Mouse (Mus musculus) kidney, postnatal 0 days (tissue): ENCODE measurements around the gene Cenpm. TPM values are rescaled to one million over a fixed set of nuclear protein-coding genes. Genes with fewer than 3 reads are reported as not detected.

ENCODE experiments used
- ATAC-seq: fragments of 200-750 bp; cut with Nextera tagmentation; replicated peaks from 2 replicates; pipeline ENCODE4 v1.8.0; 2017; ENCODE audit warnings: low read depth, moderate number of reproducible peaks, moderate TSS enrichment, moderate library complexity; ENCODE audit not compliant: low FRiP score
- DNase-seq: peaks from one replicate; pipeline ENCODE4 v3.0.0-alpha.2; 2016; ENCODE audit warnings: low spot score
- H3K27ac ChIP-seq: fragments of 300-500 bp; sonication (generic); 2 replicates; pipeline ENCODE4 v1.5.1; 2014; ENCODE audit warnings: mild to moderate bottlenecking
- H3K27me3 ChIP-seq: fragments of 300-500 bp; sonication (generic); 2 replicates; pipeline ENCODE4 v1.6.1; 2014; ENCODE audit warnings: low read length, mixed read lengths; ENCODE audit not compliant: insufficient read depth
- H3K36me3 ChIP-seq: fragments of 300-500 bp; sonication (generic); 2 replicates; pipeline ENCODE4 v1.6.1; 2014; ENCODE audit warnings: low read length, mixed read lengths; ENCODE audit not compliant: insufficient read depth
- H3K4me1 ChIP-seq: fragments of 300-500 bp; sonication (generic); replicated peaks from 2 replicates; pipeline ENCODE4 v1.6.1; 2014; ENCODE audit warnings: antibody characterized with exemption, low read length, mixed read lengths; ENCODE audit not compliant: insufficient read depth
- H3K4me2 ChIP-seq: fragments of 300-500 bp; sonication (generic); 2 replicates; pipeline ENCODE4 v1.6.1; 2014; ENCODE audit warnings: mild to moderate bottlenecking, low read length, moderate library complexity, mixed read lengths
- H3K4me3 ChIP-seq: fragments of 300-500 bp; sonication (generic); replicated peaks from 2 replicates; pipeline ENCODE4 v1.5.1; 2014; ENCODE audit warnings: low read depth, low read length
- H3K9ac ChIP-seq: fragments of 300-500 bp; sonication (generic); 2 replicates; pipeline ENCODE4 v1.6.1; 2014; ENCODE audit warnings: low read depth, low read length
- H3K9me3 ChIP-seq: fragments of 300-500 bp; sonication (generic); replicated peaks from 2 replicates; pipeline ENCODE4 v1.6.1; 2016; ENCODE audit warnings: low read length, inconsistent platforms, mixed read lengths
- CTCF ChIP-seq: IDR thresholded peaks from 2 replicates; pipeline ENCODE4 v1.5.1; 2016; ENCODE audit warnings: antibody characterized with exemption, low read depth, mild to moderate bottlenecking, moderate library complexity
- WGBS: fragments of 180-500 bp; shearing (Covaris S2); extraction: QIAGEN DNeasy Blood & Tissue Kit; methylation state at CpG from one replicate; pipeline ENCODE4 v1.1.7; 2014; 5-methylcytosine and 5-hydroxymethylcytosine counted together
- polyA plus RNA-seq: library from polyadenylated mRNA; unstranded; fragments of >200 nt; fragmentation: Nextera tagmentation; extraction: Ambion mirVana; gene quantifications from 2 replicates; pipeline ENCODE4 v1.2.1, GENCODE M21; 2015

Gene Cenpm
- polyA plus RNA-seq = 45.0 and 46.4 TPM in 2 replicates

DNA sequence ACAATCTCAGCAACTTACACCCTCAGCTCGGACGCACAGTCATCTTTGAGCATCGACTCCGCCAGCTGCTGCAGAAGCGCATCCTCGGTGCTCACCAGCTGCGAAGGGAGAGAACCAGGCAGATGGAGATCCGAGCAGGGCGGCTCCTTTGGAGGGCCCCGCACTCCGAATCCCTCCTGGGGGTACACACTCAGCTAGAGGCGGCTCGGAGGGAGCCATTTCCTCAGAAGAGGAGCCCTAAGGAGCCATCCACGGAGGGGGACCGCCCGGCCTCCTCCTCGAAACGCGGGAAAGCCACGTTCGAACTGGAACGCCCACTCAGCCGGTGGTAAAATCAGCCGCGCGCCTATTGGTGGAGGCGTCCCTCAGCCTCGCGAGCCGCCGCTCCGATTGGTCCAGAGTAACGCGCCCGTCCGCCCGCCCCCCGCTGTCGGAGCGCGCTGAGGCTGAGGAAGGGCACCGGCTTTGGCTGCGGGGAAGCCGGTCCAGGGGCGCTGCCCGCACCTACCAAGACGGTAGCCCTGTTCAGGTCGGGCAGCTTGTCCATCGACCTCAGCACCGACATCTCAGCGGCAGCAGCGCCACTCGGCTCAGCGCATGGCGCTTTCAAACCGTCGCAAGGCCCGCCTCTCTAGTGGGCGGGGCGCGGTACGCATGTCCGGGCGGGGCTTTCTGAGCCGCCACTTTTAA lies at the start of gene Cenpm:
Gene Cenpm (minus strand): TSS at position 634 of the 690 bp plus-strand sequence.
- Histone ChIP-seq H3K4me2 (peak within 1 kb of the TSS; percentile 89), H3K27ac (peak within 1 kb of the TSS; percentile 64; the same call in 1 of the 2 replicates), H3K9me3 (no peaks in the 10 kb centered on the region), H3K9ac (peak within 1 kb of the TSS; percentile 62), H3K27me3 (no peaks in the 10 kb centered on the region), H3K4me1 (0 out of 2 replicates have a peak, but pooled peaks cover 5% of the 10 kb centered on the region), H3K36me3 (no peaks in the 10 kb centered on the region), H3K4me3 (peak within 1 kb of the TSS; percentile 71)
- ATAC-seq (peak; percentile 96), DNase-seq (peak; percentile 97)
- TF ChIP-seq CTCF = no peak
- WGBS = under 1% methylated on average over 65 of the region's 65 CpGs

DNA sequence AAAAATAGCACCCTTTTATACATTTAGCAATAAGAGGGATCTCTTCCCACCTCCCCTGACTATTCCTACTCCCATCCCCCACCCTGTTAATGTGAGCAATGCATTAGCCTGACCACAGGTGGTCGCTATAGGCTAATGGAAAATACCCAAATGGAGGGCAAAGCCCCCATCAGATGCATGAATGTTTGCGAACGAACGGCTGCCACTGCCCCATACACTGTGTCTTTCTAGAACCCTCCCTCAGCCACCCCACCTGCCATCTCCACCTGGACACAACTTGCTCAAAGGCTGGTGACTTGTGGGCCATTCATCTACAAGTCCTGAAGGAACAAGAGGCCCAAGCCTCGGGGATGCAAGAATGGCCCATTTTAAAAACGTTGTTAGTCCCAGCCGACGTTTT lies 49.5 kb upstream of the Cenpm start:
- Histone ChIP-seq H3K4me3 (no peak overlapping the region), H3K9ac (no peak overlapping the region), H3K4me1 (peaks cover 3% of the 10 kb centered on the region; the same call in 1 of the 2 replicates), H3K36me3 (no peaks in the 10 kb centered on the region), H3K27ac (no peak overlapping the region), H3K4me2 (no peak overlapping the region), H3K9me3 (no peaks in the 10 kb centered on the region), H3K27me3 (no peaks in the 10 kb centered on the region)
- 34% methylated on average over 8 of the region's 8 CpGs for WGBS
- peak; percentile 73 for TF ChIP-seq CTCF
- no peak for ATAC-seq
- peak; percentile 58 for DNase-seq

DNA sequence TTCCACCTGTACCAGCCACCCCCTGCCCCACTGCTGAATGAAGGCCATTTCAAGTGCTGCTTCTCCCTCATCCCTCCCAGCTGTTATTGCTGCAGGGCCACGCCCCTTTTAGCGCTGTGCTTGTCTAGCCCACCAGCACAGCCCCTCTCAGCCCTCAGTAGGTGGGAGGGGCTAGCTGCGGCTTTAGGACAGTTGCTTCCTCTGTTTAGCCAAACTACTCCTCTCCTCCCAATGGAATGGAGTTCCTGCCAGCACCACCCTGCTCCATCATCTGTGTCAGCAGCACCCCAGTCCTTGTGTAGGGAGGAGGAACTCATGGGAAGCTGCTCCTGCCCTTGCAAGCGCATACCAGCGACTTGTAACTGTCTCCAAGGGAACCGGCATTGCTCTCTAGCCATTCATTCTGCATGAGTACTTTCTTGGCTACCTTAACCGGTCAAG lies 48.7 kb upstream of the Cenpm start:
- no peak overlapping the region for H3K9ac ChIP-seq
- no peak for TF ChIP-seq CTCF
- H3K4me2 ChIP-seq = peak overlapping the region; percentile 41
- 5% methylated on average over 7 of the region's 7 CpGs for WGBS
- no peaks in the 10 kb centered on the region for H3K27me3 ChIP-seq
- H3K4me1 ChIP-seq = peaks cover 3% of the 10 kb centered on the region; the same call in 1 of the 2 replicates
- H3K36me3 ChIP-seq = no peaks in the 10 kb centered on the region
- DNase-seq (peak; percentile 61), ATAC-seq (peak; percentile 74)
- no peak overlapping the region for H3K4me3 ChIP-seq
- no peaks in the 10 kb centered on the region for H3K9me3 ChIP-seq
- H3K27ac ChIP-seq = 0 out of 2 replicates have a peak overlapping the region, but pooled peaks have one; percentile 21

DNA sequence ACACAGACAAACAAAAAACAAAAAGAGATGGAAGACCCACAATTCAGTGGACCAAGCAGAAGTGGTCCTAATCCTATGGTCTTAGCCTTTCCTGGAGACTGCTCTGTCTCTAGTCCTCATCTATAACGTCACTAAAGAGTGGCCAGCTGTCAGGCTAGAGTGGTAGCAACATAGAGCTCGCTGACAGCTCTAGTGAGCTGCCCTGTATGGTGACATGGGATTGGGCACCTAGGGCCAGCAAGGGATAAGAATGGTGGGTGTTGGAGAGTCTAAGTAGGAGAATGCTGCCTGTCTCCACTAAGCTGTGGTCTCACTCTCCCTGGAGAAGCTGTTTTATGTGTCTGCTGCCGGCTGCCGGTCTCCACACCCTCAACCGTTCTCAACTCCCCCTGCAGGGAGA lies 48.3 kb upstream of the Cenpm start:
- ATAC-seq = no peak

DNA sequence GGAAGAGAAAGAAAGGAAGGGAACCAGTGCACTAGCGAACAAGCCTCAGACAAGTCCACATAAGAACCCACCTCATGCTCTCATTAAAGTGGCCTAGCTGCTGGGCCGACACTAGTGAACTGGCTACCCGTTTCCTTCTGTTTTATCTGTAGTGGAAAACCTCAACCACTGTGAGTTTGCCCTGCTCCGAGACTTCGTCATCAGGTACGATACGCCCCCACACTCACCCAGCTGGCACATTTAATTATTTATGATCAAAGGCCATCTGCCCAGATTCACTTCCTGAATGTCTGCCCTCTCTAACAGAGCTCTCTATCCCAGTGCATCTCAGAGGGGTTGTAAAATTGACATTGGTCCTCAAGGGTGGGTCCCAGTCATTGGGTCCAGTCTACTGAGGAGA lies 45.7 kb upstream of the Cenpm start:
- H3K4me3 ChIP-seq = no peak overlapping the region
- DNase-seq (no peak), ATAC-seq (no peak)
- TF ChIP-seq CTCF = no peak
- H3K27me3 ChIP-seq = no peaks in the 10 kb centered on the region
- 72% methylated on average over 7 of the region's 7 CpGs for WGBS
- H3K4me2 ChIP-seq = no peak overlapping the region
- no peaks in the 10 kb centered on the region for H3K36me3 ChIP-seq
- H3K27ac ChIP-seq = no peak overlapping the region
- no peak overlapping the region for H3K9ac ChIP-seq
- no peaks in the 10 kb centered on the region for H3K9me3 ChIP-seq
- H3K4me1 ChIP-seq = peaks cover 3% of the 10 kb centered on the region; the same call in 1 of the 2 replicates

More for the DNA sequence above, 48.3 kb upstream of the Cenpm start:
- no peaks in the 10 kb centered on the region for H3K27me3 ChIP-seq
- WGBS = 14% methylated on average over 5 of the region's 5 CpGs
- H3K4me3 ChIP-seq = no peak overlapping the region
- TF ChIP-seq CTCF = no peak
- H3K4me1 ChIP-seq = peaks cover 3% of the 10 kb centered on the region; the same call in 1 of the 2 replicates
- no peak overlapping the region for H3K9ac ChIP-seq
- peak overlapping the region; percentile 41 for H3K4me2 ChIP-seq
- H3K27ac ChIP-seq = 0 out of 2 replicates have a peak overlapping the region, but pooled peaks have one; percentile 21
- no peaks in the 10 kb centered on the region for H3K36me3 ChIP-seq
- no peaks in the 10 kb centered on the region for H3K9me3 ChIP-seq
- DNase-seq = no peak

DNA sequence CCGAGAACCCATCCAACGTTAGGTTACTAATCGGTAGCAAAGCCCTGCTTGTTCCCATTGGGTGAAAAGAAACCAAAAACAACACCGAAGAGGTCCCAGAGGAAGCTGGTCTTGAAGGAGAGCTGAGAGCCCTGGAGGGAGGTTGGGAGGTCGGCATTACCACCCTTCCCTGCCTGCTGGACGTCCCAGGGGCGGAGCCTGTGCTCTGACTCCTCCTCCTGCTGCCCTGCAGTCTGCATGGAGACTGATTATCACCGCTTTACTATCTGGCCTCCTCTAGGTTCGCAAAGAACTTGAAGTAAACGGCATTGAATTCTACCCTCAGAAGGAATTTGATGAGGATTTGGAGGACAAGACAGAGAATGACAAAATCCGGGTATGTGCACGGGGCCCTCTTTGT lies 41.6 kb upstream of the Cenpm start:
- no peaks in the 10 kb centered on the region for H3K36me3 ChIP-seq
- ATAC-seq (no peak), DNase-seq (no peak)
- no peak overlapping the region for H3K27ac ChIP-seq
- no peak for TF ChIP-seq CTCF
- H3K9me3 ChIP-seq = no peaks in the 10 kb centered on the region
- H3K4me1 ChIP-seq = no peaks in the 10 kb centered on the region
- H3K4me3 ChIP-seq = no peak overlapping the region
- H3K27me3 ChIP-seq = no peaks in the 10 kb centered on the region
- WGBS = 63% methylated on average over 12 of the region's 12 CpGs
- H3K4me2 ChIP-seq = no peak overlapping the region
- no peak overlapping the region for H3K9ac ChIP-seq
